Mouse (Mus musculus) lung, postnatal 10 days (tissue): ENCODE results near the gene Cd300a.

Source experiments
- DNase-seq: peaks from one replicate; pipeline ENCODE4 v3.0.0; 2021

Gene Cd300a

DNA sequence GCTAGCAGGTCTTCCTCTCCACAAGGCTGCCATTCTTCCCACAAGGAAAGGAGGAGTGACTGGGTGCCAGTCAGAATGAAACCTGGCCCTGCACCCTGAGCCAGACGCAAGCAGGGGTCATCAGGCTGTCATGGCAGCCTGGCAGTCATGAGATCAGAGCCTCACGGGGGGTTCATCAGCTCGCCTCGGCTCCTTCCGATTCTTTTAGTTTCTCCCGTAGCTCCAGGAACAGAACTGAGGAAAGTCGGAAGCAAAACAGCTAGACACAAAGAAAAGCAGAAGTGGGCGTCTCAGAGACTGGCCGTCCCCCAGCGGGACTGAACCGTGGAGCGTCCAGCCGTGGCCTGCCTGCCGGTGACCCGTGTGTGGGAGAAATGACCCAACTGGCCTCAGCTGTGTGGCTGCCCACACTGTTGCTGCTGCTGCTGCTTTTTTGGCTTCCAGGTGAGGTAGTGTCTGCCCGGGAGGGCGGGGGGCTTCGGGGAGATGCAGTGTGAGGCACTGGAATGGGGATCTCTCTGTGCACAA lies at the start of gene Cd300a:
Gene Cd300a (plus strand): TSS at position 51 of the 528 bp plus-strand sequence.
- DNase-seq, result no peak

GRCm38 (mm10) chr11:114843818-114844463 lies 45.9 kb upstream of the Cd300a start:
- DNase-seq, result peak; percentile 61

GRCm38 (mm10) chr11:114844464-114845220 lies 45.2 kb upstream of the Cd300a start:
- DNase-seq, result no peak

GRCm38 (mm10) chr11:114846336-114846735 lies 43.5 kb upstream of the Cd300a start:
- DNase-seq, result no peak

DNA sequence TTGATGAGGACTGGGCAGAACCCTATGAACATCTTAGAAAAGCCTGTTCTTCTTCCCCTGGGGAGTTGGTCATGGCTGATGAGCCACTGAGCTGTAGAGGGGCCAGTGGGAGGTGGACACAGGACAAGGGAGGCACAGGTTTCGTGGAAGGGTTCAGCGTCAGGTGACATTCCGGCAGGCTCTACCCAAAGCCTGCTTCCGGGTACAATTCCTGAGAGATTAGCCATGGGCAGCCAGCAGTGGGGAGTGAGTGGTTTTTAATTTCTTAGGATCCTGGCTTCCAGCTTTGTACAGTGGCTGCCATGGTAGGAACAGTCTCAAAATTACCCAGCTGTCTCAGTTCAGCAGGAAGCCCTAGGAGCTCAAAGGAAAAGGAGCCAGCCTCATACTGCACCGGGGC lies 42.8 kb upstream of the Cd300a start:
- DNase-seq, result no peak

DNA sequence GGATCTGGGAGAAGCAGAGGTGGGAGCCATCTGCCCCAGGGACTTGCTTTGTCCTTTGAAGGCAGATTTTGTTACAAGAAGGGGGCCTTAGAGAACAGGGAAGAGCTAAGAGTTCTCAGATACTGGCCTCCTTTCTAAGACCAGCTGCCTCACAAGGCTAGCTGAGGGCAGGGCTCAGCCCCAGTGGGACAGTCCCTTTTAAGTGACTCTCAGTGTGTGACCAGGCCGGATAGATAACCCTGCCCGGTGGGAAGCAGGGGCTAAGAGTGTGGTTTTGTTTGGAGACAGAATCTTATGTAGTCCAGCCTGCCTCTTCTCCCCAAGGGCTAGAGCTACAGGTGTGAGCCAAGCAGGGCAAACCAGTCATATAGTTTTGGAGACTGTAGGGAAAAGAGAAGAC lies 40.3 kb upstream of the Cd300a start:
- no peak for DNase-seq

DNA sequence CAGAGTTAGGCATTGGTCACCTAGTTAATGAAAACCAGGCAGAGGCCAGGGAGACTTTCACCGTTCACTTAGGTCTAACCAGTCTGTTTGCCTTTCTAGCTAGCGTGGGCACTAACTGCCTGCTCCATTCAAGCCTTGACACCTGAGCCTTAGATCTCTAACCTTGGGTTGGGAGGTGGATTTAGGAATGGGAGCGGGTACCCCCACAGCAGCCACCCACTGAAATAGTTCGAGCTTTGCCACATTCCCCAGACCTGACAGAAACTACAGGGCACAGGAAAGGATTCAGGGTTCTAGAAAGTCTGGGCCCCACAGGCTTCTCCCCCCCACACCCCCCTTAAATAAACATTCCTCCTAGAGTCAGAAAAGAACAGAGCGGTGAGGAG lies 39.8 kb upstream of the Cd300a start:
- no peak for DNase-seq

DNA sequence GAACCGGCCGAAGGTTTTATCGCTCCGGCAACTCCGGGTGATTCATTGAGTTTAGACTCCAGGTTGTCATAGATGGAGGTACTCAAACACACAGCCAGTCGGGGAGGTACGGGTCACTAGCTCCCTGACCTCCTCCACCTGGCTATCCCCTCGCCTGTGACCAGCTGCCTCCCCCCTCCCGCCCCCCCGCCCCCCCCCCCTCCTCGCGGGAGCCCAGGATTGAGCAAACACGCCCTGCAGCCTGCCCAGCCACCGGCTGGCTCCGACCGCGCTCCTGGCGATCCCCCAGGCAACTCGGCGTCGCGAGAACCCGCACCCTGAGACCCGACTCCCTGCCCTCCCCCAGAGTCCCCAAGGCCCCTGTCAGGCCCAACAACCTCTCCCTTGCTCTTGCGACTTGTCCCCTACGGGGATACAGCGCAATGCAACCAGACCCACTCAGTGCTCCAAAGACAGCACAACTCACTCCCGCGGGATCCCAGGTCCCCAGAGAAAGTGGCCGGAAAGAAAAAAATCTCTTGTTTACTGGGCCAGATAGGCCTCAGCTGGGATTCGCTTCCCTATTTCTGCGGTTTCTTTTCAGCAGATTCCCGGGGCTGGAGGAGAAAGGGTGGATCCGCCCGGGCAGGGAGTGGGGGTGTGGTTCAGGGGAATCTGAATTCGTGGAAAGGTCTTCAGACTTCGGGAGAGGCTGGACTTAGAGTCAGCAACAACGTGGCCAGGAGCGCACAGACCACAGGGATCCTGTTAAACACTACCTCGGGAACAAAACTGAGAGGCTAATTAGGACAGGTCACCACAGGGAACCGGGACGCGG lies 39.2 kb upstream of the Cd300a start, which contains the start of gene Gprc5c:
Gene Gprc5c (plus strand): TSS at position 701 of the 817 bp plus-strand sequence.
- peak; percentile 69 for DNase-seq

DNA sequence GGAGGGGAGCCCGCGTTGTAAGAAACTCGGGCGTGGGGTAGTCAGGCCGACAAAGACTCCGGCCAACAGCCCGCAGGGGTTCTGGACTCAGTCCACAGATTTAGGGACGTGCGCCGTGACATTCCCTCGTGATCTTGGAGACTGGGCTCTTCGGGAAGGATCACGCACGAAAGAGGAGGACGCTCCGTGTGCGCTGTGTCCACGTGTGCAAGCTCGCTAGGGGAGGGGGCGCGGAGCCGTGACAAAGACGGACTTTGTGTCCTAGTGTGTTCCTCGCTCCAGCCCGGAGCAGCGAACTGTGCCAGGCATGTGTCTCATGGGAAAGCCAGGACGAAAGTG lies 38.6 kb upstream of the Cd300a start:
- DNase-seq, result no peak

DNA sequence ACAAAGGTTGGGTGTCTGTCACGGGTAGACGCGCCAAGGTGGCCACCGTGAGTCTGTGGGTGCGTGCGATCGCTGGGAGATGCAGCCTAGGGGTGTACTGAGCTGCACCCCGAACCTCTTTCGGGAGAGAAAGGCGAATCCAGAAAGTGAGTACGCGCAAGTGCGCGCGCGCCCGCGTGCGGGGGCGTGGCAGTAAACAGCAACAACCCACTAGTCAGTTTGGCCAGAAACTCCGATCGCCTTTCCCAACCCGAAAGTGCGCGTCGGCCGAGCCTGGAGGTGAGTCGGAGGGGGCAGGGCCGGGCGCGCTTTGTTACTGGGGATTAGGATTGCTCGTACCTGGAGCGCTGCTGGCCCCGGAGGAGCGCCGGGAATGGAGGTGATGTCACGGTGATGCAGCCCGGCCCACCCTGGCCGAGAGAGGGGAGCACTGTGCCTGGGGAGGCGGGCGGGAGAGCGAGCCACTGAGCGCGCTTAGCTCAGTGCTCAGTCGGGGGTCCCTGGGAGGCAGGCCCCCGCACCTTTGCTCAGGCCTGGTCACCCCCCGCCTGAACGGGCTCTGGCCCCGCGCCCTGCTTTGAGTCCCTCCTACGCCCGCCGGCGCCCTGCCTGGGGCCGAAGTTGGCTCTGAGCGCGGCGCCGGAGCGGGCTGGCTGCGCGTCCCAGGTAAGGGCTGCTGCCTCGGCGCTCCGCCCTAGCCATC lies 38.1 kb upstream of the Cd300a start:
- peak; percentile 78 for DNase-seq

DNA sequence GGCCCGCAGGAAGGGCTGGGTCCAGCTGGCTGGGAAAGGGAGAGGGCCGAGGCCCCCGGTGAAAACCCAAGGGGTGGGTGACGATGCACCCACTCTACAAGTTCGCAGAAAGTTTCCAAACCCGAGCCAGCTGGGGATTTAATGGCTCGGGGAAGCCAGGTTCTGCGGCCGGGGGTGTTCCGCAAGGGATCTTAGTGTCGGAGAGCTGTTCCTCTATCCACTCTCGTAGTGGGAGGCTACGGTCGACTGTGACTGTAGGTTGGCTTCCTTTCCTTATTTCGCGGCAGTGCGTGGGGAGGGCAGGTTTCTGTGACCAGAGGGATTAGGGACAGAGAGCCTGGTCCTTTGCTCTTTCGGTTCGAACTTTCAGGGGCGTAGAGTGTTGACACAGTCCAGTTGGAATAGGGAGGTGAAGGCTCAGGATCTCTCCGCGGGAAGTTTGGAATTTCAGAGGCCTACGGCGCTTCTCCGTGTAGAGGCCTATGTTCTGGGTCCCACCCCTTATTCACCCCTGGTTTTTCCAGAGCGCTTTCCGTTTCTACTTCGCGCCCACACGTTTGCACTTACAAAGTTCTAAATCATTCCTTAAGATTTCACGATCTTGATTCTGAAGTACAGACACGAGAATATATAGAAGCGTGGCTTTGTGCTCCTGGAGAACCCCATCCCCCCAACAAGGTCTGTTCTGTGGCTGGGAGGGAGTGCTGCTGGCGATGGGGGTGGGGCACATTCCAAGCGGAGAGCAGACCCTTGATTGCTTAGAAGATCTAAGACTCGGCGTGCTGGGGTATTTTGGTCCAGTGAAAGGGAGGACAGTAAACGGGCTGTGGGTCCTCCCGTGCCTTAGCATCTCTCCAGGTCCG lies 37.3 kb upstream of the Cd300a start:
- peak; percentile 31 for DNase-seq

DNA sequence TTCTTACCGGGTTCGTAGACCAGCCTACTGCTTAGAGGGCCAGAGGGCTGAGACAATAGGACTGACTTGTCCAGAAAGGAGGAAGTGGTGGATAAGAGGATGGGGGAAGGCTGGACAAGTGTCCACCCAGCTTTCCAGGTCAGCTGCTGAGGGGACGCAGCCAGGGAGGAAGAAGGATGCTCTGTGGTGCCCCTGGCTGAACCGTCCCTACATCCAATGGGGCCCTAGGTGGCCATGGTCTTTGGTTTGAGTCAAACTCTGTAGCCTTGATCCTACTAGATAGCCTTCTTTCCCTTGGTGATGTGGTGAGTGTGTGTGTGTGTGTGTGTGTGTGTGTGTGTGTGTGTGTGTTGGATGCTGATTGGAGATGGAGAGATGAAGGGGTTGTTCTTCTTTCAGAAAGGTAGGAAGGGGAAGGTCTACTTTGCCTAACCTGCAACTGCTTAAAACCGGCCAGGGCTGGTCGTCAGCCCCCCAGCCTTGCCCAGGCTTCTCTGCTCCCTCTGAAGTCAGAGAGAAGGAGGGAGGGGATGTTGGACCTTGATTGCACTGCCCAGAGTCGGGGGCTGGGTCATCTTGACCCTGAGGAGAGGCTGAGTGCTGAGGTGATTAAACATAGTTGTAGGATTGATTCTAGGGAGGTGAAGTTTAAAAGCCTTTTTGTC lies 36.5 kb upstream of the Cd300a start:
- DNase-seq, result no peak

DNA sequence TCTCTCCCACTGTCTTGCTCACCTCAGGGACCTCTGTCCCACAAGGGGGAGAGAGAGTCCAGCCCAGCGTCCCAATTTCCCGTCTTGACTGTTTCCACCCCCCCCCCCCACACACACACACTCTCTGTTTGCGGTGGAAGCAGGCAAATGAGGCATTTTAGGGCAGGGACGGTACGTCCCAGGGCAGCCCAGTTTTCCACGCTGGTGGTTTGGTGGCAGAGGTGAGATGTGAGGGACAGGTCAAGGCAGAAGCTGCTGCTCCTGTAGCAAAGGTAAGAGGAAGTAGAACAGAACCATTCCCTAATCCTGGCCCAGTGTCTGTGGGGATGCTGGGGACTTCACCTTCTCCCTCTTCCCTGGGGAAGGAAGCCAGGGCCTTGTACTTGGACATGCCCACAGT lies 35.3 kb upstream of the Cd300a start:
- no peak for DNase-seq

GRCm38 (mm10) chr11:114856125-114856524 lies 33.7 kb upstream of the Cd300a start:
- no peak for DNase-seq

GRCm38 (mm10) chr11:114858641-114859040 lies 31.2 kb upstream of the Cd300a start:
- no peak for DNase-seq

DNA sequence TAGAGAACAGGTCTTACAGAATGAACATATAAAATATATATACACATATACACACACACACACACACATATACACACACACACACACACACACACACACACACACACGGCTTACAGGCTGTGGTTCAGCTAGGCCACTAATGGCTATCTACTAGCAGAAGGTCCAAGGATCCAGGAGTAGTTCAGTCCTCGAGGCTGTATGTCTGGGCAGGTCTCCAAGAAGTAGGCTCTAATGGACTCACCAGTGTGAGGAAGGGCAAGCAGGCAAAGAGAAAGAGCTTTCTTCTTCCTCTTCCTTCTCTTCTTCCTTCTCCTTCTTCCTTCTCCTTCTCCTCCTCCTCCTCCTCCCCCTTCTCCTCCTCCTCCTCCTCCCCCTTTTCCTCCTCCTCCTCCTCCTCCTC lies 28.8 kb upstream of the Cd300a start:
- DNase-seq, result no peak

DNA sequence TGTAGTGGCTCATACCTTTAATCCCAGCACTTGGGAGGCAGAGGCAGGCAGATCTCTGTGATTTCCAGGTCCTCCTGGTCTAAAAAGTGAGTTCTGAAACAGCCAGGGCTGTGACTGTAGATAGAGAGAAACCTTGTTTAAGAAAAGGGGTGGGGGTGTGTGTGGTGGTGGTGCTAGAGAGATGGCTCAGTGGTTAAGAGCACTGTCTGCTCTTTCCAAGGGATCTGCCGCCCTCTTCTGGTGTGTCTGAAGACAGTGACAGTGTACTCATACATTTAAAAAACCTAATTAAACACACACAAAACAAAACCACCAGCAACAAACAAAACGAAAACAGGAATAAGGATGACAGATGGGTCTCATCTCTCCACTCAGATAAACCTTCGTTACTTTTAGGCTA lies 27.2 kb upstream of the Cd300a start:
- DNase-seq, result no peak

GRCm38 (mm10) chr11:114863918-114864420 lies 25.9 kb upstream of the Cd300a start:
- DNase-seq, result no peak

DNA sequence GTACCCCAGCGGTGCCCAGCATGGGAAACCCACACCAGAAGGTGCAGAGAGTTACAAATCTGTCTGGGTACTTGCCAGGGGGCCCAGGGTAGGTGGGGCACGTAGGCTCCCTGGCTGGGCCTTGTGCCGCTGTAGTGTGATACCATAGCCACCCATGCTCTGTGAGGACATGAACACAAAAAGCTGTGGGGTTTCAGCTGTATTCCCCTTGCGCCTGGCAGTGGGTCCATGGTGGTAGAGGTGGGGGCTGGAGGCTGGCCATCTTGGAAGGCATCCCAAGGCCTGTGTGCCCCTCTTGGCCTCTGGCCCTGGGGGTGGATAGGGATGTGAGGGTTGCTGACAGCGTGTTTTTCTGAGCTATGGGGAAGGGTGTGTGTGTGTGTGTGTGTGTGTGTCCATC lies 23.8 kb upstream of the Cd300a start:
- DNase-seq, result no peak

DNA sequence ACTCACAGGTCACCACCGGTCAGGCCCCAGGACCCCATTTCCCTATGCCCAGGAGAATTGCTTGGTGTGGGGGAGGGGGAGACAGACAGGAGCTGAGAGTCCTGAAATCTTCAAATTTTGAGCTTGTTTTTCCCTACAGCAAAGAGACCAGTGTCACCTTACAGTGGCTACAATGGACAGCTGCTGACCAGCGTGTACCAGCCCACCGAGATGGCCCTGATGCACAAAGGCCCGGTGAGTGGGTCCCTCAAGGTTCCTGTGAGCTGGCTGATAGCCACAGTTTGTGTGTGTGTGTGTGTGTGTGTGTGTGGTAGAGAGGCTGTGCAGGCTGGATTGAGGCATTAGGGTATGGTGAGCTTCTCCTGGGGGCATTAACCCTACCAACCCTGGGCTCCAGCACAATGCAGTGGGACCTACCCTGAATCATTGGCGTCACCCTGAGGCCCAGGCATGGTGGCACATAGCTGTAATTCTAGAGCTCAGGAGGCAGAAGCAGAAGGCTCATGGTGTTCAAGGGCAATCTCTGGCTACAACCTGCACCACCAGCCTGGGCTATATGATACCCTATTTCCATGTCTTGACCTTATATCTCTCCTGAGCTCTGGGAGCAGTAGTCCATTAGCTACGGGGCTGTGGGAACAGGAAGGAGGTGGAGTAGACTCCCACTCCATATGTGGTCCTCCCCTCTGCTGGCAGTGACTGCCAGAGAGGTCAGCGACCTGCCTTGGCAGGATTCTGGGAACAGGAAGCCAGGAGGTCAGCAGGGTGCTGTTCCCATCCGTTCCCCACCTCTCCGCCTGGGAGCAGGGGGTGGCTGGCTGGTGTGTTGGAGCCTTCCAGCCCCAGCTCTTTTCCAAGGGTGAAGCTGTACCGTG lies 23.1 kb upstream of the Cd300a start:
- DNase-seq, result peak; percentile 82
